Mouse (Mus musculus): ENCODE data around the gene Stx8. TPM values are rescaled to one million over a fixed set of nuclear protein-coding genes. Genes with fewer than 3 reads are reported as not detected.

The Stx8 gene
- polyA plus RNA-seq, 1 experiment from 2014 or later, result 59.2 TPM

GRCm38 (mm10) chr11:68201063-68201462 lies 235.1 kb downstream of the Stx8 start:
- Histone ChIP-seq H3K27ac (ENCODE audit: low read depth, low read length) (no peak overlapping the region), H3K4me1 (ENCODE audit: control insufficient read depth, insufficient read depth, low read length) (peaks cover 19% of the 10 kb centered on the region), H3K36me3 (ENCODE audit: control insufficient read depth, insufficient read depth, low read length) (no peaks in the 10 kb centered on the region), H3K9me3 (replicated peaks; ENCODE audit: control insufficient read depth, low read length) (no peaks in the 10 kb centered on the region), H3K27me3 (ENCODE audit: control insufficient read depth, insufficient read depth, low read length) (no peaks in the 10 kb centered on the region), H3K4me2 (no peak overlapping the region), H3K4me3 (ENCODE audit: low read depth, low read length) (no peak overlapping the region), H3K9ac (ENCODE audit: low read depth, low read length) (no peak overlapping the region)
- WGBS (ENCODE audit: insufficient replicate concordance), result 74% methylated on average over 1 of the region's 1 CpGs
- no peak for ATAC-seq (replicated peaks; ENCODE audit: insufficient number of reproducible peaks, low FRiP score, low TSS enrichment)

DNA sequence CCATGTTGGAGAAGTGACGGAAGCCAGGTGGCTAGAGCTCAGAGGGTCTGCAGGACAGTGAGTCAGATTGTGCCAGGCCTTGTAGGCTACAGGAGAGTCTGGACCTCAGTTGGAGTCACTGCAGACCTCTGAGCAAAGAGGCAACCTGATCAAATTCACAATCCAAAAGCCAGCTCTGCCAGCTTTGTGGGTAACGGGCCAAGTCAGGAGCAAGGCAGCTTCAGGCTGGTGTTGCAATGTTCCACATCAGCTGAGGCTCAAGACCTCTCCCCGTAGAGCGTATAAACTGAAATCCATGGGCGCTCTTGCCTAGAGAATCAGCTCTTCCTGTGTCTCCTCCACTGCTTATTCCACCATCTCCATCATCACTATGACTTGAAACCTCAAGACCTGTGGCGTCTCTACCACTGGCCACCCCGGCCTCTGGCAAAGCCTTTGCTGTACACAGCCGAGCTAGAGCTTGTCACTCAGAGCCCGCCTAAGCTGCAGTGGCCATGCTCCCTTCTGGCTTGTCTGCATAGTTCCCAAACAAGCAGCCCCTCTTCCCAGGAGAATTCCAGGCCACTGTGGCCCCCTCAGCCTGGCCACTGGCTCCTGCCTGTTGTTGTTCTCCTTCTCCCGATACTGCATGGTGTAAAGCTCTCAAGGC lies 235.9 kb downstream of the Stx8 start:
- Histone ChIP-seq H3K9me3 (replicated peaks; ENCODE audit: control insufficient read depth, low read length) (no peaks in the 10 kb centered on the region), H3K4me1 (ENCODE audit: control insufficient read depth, insufficient read depth, low read length) (peaks cover 17% of the 10 kb centered on the region; the same call in 1 of the 2 replicates), H3K27me3 (ENCODE audit: control insufficient read depth, insufficient read depth, low read length) (no peaks in the 10 kb centered on the region), H3K9ac (ENCODE audit: low read depth, low read length) (no peak overlapping the region), H3K4me2 (no peak overlapping the region), H3K27ac (ENCODE audit: low read depth, low read length) (no peak overlapping the region), H3K4me3 (ENCODE audit: low read depth, low read length) (no peak overlapping the region), H3K36me3 (ENCODE audit: control insufficient read depth, insufficient read depth, low read length) (no peaks in the 10 kb centered on the region)
- 74% methylated on average over 10 of the region's 10 CpGs for WGBS (ENCODE audit: insufficient replicate concordance)
- ATAC-seq (replicated peaks; ENCODE audit: insufficient number of reproducible peaks, low FRiP score, low TSS enrichment), result no peak

DNA sequence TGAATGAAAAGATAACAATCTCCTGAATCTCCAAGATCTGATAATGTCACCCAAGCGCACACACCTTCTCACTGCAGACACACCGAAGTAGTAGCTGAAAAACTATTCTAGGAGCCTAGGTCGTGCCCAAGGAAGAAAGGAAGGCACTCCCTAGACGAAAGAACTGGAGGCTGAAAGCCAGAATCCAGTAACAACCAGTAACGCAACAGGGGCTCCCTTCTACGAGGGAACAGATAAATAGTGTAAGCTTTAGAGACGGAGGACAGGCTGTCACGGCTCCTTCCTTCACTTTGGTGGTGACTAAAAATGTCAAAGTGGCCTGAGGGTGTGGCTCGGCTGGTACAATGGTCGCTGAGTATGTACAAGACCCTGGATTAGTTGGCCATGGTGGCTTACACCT lies 236.6 kb downstream of the Stx8 start:
- Histone ChIP-seq H3K4me3 (ENCODE audit: low read depth, low read length) (no peak overlapping the region), H3K9me3 (replicated peaks; ENCODE audit: control insufficient read depth, low read length) (no peaks in the 10 kb centered on the region), H3K27ac (ENCODE audit: low read depth, low read length) (no peak overlapping the region), H3K4me2 (no peak overlapping the region), H3K9ac (ENCODE audit: low read depth, low read length) (no peak overlapping the region), H3K27me3 (ENCODE audit: control insufficient read depth, insufficient read depth, low read length) (no peaks in the 10 kb centered on the region), H3K36me3 (ENCODE audit: control insufficient read depth, insufficient read depth, low read length) (no peaks in the 10 kb centered on the region), H3K4me1 (ENCODE audit: control insufficient read depth, insufficient read depth, low read length) (peaks cover 17% of the 10 kb centered on the region; the same call in 1 of the 2 replicates)
- no peak for ATAC-seq (replicated peaks; ENCODE audit: insufficient number of reproducible peaks, low FRiP score, low TSS enrichment)
- 47% methylated on average over 10 of the region's 10 CpGs for WGBS (ENCODE audit: insufficient replicate concordance)

DNA sequence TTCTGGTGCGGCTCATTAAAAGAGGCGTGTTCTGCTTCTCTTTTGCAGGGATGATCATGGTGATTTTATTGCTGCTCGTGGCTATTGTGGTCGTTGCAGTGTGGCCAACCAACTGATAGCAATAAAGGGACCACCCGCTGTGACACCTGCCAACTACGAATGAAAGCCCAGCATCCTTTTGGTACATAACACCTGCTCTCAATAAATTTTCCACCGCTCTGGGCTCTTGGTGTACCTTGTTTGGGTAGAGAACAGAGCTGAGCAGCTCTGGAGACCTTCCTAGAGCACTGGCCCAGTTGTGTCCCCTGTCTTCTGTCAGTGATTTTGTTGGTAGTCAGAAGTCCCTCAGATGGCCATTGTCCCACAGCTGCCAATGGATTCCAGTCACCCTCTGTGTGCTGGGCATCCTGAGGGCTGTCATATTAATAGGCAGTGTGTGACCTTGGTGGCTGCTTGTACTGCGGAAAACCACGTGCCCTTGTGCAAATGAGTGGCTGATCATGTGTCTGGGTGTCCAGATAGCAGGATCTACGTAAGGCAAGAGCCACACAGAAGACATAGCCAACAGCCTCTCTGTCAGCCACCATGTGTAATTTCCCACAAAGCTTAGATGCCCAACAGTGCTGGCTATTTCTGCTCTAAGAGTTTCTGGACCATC lies 237.8 kb downstream of the Stx8 start:
- no peak overlapping the region for H3K9ac ChIP-seq (ENCODE audit: low read depth, low read length)
- peaks cover 17% of the 10 kb centered on the region for H3K4me1 ChIP-seq (ENCODE audit: control insufficient read depth, insufficient read depth, low read length)
- no peaks in the 10 kb centered on the region for H3K9me3 ChIP-seq (replicated peaks; ENCODE audit: control insufficient read depth, low read length)
- no peak for ATAC-seq (replicated peaks; ENCODE audit: insufficient number of reproducible peaks, low FRiP score, low TSS enrichment)
- 70% methylated on average over 10 of the region's 10 CpGs for WGBS (ENCODE audit: insufficient replicate concordance)
- H3K4me2 ChIP-seq, result no peak overlapping the region
- H3K36me3 ChIP-seq (ENCODE audit: control insufficient read depth, insufficient read depth, low read length), result no peaks in the 10 kb centered on the region
- H3K27me3 ChIP-seq (ENCODE audit: control insufficient read depth, insufficient read depth, low read length), result no peaks in the 10 kb centered on the region
- no peak overlapping the region for H3K4me3 ChIP-seq (ENCODE audit: low read depth, low read length)
- no peak overlapping the region for H3K27ac ChIP-seq (ENCODE audit: low read depth, low read length)

GRCm38 (mm10) chr11:68204407-68204806 lies 238.4 kb downstream of the Stx8 start:
- H3K9ac ChIP-seq (ENCODE audit: low read depth, low read length), result no peak overlapping the region
- WGBS (ENCODE audit: insufficient replicate concordance), result 80% methylated on average over 5 of the region's 5 CpGs
- no peak for ATAC-seq (replicated peaks; ENCODE audit: insufficient number of reproducible peaks, low FRiP score, low TSS enrichment)

DNA sequence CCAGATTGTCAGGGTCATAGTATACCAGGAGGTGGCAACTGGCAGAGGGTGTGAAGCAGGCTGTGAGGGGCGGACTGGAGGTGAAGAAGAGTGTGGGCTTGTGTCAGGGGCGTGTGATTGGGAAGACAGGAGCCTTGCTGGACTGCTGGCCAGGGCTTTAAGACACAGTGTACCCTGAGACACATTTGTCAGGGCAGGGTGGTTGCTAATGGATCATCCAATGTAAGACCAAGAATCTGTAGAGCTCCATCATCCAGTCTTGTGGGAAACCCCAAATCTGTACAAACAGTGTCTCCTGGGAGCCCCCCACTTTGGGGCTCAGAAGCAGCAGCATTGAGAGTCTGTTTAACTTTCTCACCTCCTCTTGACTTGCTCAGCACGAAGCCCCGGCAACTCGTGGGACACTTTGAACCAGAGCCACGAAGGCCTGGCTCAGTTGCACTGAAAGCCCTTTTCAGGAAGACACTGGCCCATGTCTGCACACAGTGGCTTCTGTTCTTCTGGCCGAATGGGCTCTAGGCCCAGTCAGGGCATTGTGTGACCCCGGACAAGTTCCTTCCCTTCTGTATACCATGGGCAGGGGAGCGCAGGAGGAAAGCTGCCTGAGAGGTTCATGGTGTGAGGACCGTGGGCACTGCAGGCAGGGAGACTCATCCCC lies 239.7 kb downstream of the Stx8 start:
- H3K27ac ChIP-seq (ENCODE audit: low read depth, low read length), result no peak overlapping the region
- peaks cover 14% of the 10 kb centered on the region for H3K4me1 ChIP-seq (ENCODE audit: control insufficient read depth, insufficient read depth, low read length)
- no peak overlapping the region for H3K4me2 ChIP-seq
- 84% methylated on average over 10 of the region's 10 CpGs for WGBS (ENCODE audit: insufficient replicate concordance)
- H3K9ac ChIP-seq (ENCODE audit: low read depth, low read length), result no peak overlapping the region
- H3K4me3 ChIP-seq (ENCODE audit: low read depth, low read length), result no peak overlapping the region
- H3K36me3 ChIP-seq (ENCODE audit: control insufficient read depth, insufficient read depth, low read length), result no peaks in the 10 kb centered on the region
- H3K27me3 ChIP-seq (ENCODE audit: control insufficient read depth, insufficient read depth, low read length), result no peaks in the 10 kb centered on the region
- H3K9me3 ChIP-seq (replicated peaks; ENCODE audit: control insufficient read depth, low read length), result no peaks in the 10 kb centered on the region
- ATAC-seq (replicated peaks; ENCODE audit: insufficient number of reproducible peaks, low FRiP score, low TSS enrichment), result no peak

More at GRCm38 (mm10) chr11:68204407-68204806, 238.4 kb downstream of the Stx8 start:
- Histone ChIP-seq H3K27me3 (ENCODE audit: control insufficient read depth, insufficient read depth, low read length) (no peaks in the 10 kb centered on the region), H3K4me2 (no peak overlapping the region), H3K4me1 (ENCODE audit: control insufficient read depth, insufficient read depth, low read length) (peaks cover 17% of the 10 kb centered on the region), H3K27ac (ENCODE audit: low read depth, low read length) (no peak overlapping the region), H3K4me3 (ENCODE audit: low read depth, low read length) (no peak overlapping the region), H3K36me3 (ENCODE audit: control insufficient read depth, insufficient read depth, low read length) (no peaks in the 10 kb centered on the region), H3K9me3 (replicated peaks; ENCODE audit: control insufficient read depth, low read length) (no peaks in the 10 kb centered on the region)

GRCm38 (mm10) chr11:68208023-68208422 lies 242.0 kb downstream of the Stx8 start:
- Histone ChIP-seq H3K4me1 (ENCODE audit: control insufficient read depth, insufficient read depth, low read length) (peaks cover 20% of the 10 kb centered on the region), H3K4me3 (ENCODE audit: low read depth, low read length) (no peak overlapping the region), H3K27ac (ENCODE audit: low read depth, low read length) (no peak overlapping the region), H3K9me3 (replicated peaks; ENCODE audit: control insufficient read depth, low read length) (no peaks in the 10 kb centered on the region), H3K36me3 (ENCODE audit: control insufficient read depth, insufficient read depth, low read length) (no peaks in the 10 kb centered on the region), H3K4me2 (no peak overlapping the region), H3K27me3 (ENCODE audit: control insufficient read depth, insufficient read depth, low read length) (no peaks in the 10 kb centered on the region), H3K9ac (ENCODE audit: low read depth, low read length) (no peak overlapping the region)
- ATAC-seq (replicated peaks; ENCODE audit: insufficient number of reproducible peaks, low FRiP score, low TSS enrichment), result no peak
- WGBS (ENCODE audit: insufficient replicate concordance), result 76% methylated on average over 2 of the region's 2 CpGs

GRCm38 (mm10) chr11:68208582-68208981 lies 242.6 kb downstream of the Stx8 start:
- Histone ChIP-seq H3K27me3 (ENCODE audit: control insufficient read depth, insufficient read depth, low read length) (no peaks in the 10 kb centered on the region), H3K4me3 (ENCODE audit: low read depth, low read length) (no peak overlapping the region), H3K9ac (ENCODE audit: low read depth, low read length) (no peak overlapping the region), H3K9me3 (replicated peaks; ENCODE audit: control insufficient read depth, low read length) (no peaks in the 10 kb centered on the region), H3K4me2 (no peak overlapping the region), H3K27ac (ENCODE audit: low read depth, low read length) (no peak overlapping the region), H3K36me3 (ENCODE audit: control insufficient read depth, insufficient read depth, low read length) (no peaks in the 10 kb centered on the region), H3K4me1 (ENCODE audit: control insufficient read depth, insufficient read depth, low read length) (peaks cover 20% of the 10 kb centered on the region)
- WGBS (ENCODE audit: insufficient replicate concordance), result 81% methylated on average over 1 of the region's 1 CpGs
- ATAC-seq (replicated peaks; ENCODE audit: insufficient number of reproducible peaks, low FRiP score, low TSS enrichment), result no peak

Data from heart, embryonic 11.5 days (tissue).